Mouse (Mus musculus): ENCODE measurements around the gene Camta1.

- TF ChIP-seq CHD2 (IDR thresholded peaks at IDR 0.05; ENCODE audit: low read depth, low read length) (no peak), MAFK (IDR thresholded peaks at IDR 0.05; ENCODE audit: insufficient read depth, low read depth, low read length) (no peak), ZNF384 (IDR thresholded peaks at IDR 0.05; ENCODE audit: low read depth, low read length) (no peak), HCFC1 (IDR thresholded peaks at IDR 0.05; ENCODE audit: borderline replicate concordance, insufficient read depth, low read length) (no peak), ZC3H11A (IDR thresholded peaks at IDR 0.05; ENCODE audit: borderline replicate concordance, low read depth, low read length) (no peak)
Measured at GRCm38 (mm10) chr4:151337543-151337942, 524.1 kb downstream of the Camta1 start.

Measured in ES-E14 (cell line).